Mouse (Mus musculus) bone marrow macrophage, adult 2 months (primary cell): Measurements from ENCODE around the gene Dcun1d2. TPM values are rescaled to one million over a fixed set of nuclear protein-coding genes. Genes with fewer than 3 reads are reported as not detected.
A peak's percentile ranks its signal among the peaks of the same experiment; 100 is the strongest.

Experiments
- H3K27ac ChIP-seq: 2 replicates; pipeline ENCODE4 v1.5.1; 2012; ENCODE audit warnings: low read depth, low read length; ENCODE audit not compliant: insufficient read depth
- H3K4me1 ChIP-seq: 2 replicates; pipeline ENCODE4 v1.6.1; 2012; ENCODE audit warnings: low read length; ENCODE audit not compliant: control insufficient read depth, insufficient read depth
- H3K4me3 ChIP-seq: 2 replicates; pipeline ENCODE4 v1.5.1; 2012; ENCODE audit warnings: mild to moderate bottlenecking, low read length, moderate library complexity; ENCODE audit not compliant: insufficient read depth
- CTCF ChIP-seq: IDR thresholded peaks from 2 replicates; pipeline ENCODE4 v1.5.1; 2012; ENCODE audit warnings: low read depth, mild to moderate bottlenecking, low read length, moderate library complexity
- POLR2A ChIP-seq: IDR thresholded peaks from 2 replicates; pipeline ENCODE4 v1.6.1; 2012; ENCODE audit warnings: mild to moderate bottlenecking, low read depth, low read length, borderline replicate concordance
- polyA plus RNA-seq: library from polyadenylated mRNA; stranded (reverse); fragments of >200 nt; gene quantifications from 2 replicates; pipeline ENCODE4 v1.2.4, GENCODE M21; 2012; ENCODE audit not compliant: missing spikeins, insufficient read depth, insufficient read length

Gene Dcun1d2
- polyA plus RNA-seq, 1 experiment = 15.4 TPM

- Histone ChIP-seq H3K4me1 (no peaks in the 10 kb centered on the region), H3K27ac (no peak overlapping the region), H3K4me3 (no peak overlapping the region)
- TF ChIP-seq POLR2A = no peak
- no peak for TF ChIP-seq CTCF
These were observed 17.5 kb upstream of the Dcun1d2 start for GRCm38 (mm10) chr8:13305459-13305858.

- Histone ChIP-seq H3K27ac (no peak overlapping the region), H3K4me3 (no peak overlapping the region), H3K4me1 (no peaks in the 10 kb centered on the region)
- TF ChIP-seq CTCF (no peak), POLR2A (no peak)
These were observed 13.1 kb upstream of the Dcun1d2 start for GRCm38 (mm10) chr8:13301036-13301435.

GRCm38 (mm10) chr8:13299571-13299970 lies 11.6 kb upstream of the Dcun1d2 start:
- peaks cover 2% of the 10 kb centered on the region; the same call in 1 of the 2 replicates for H3K4me1 ChIP-seq
- H3K4me3 ChIP-seq = no peak overlapping the region
- H3K27ac ChIP-seq = no peak overlapping the region
- TF ChIP-seq POLR2A = no peak
- no peak for TF ChIP-seq CTCF

- Histone ChIP-seq H3K27ac (peak overlapping the region; percentile 39; the same call in 1 of the 2 replicates), H3K4me3 (no peak overlapping the region), H3K4me1 (peaks cover 21% of the 10 kb centered on the region)
- no peak for TF ChIP-seq CTCF
- TF ChIP-seq POLR2A = no peak
These were observed 5.9 kb upstream of the Dcun1d2 start for GRCm38 (mm10) chr8:13293677-13294470.

GRCm38 (mm10) chr8:13292364-13292763 lies 4.4 kb upstream of the Dcun1d2 start:
- Histone ChIP-seq H3K4me3 (no peak overlapping the region), H3K4me1 (peaks cover 23% of the 10 kb centered on the region), H3K27ac (no peak overlapping the region)
- TF ChIP-seq CTCF = peak; percentile 43
- TF ChIP-seq POLR2A = no peak

GRCm38 (mm10) chr8:13288646-13289045 lies 715 bp upstream of the Dcun1d2 start:
- no peak for TF ChIP-seq POLR2A
- TF ChIP-seq CTCF = no peak
- Histone ChIP-seq H3K4me1 (peaks cover 20% of the 10 kb centered on the region), H3K27ac (no peak overlapping the region), H3K4me3 (peak overlapping the region; percentile 86)

- peak overlapping the region; percentile 89 for H3K27ac ChIP-seq
- H3K4me1 ChIP-seq = peaks cover 12% of the 10 kb centered on the region
- TF ChIP-seq CTCF (no peak), POLR2A (peak; percentile 57; the same call in 1 of the 2 replicates)
- H3K4me3 ChIP-seq = peak overlapping the region; percentile 86
These were observed 633 bp downstream of the Dcun1d2 start for GRCm38 (mm10) chr8:13287304-13287691.

- H3K4me1 ChIP-seq = peaks cover 6% of the 10 kb centered on the region
- H3K27ac ChIP-seq = no peak overlapping the region
- H3K4me3 ChIP-seq = no peak overlapping the region
- TF ChIP-seq POLR2A (no peak), CTCF (peak; percentile 40; the same call in 1 of the 2 replicates)
These were observed 4.7 kb downstream of the Dcun1d2 start for GRCm38 (mm10) chr8:13283200-13283599.

GRCm38 (mm10) chr8:13276941-13277447 lies 10.9 kb downstream of the Dcun1d2 start:
- Histone ChIP-seq H3K4me3 (no peak overlapping the region), H3K27ac (no peak overlapping the region), H3K4me1 (peaks cover 2% of the 10 kb centered on the region; the same call in 1 of the 2 replicates)
- no peak for TF ChIP-seq POLR2A
- no peak for TF ChIP-seq CTCF

GRCm38 (mm10) chr8:13272834-13273233 lies 15.1 kb downstream of the Dcun1d2 start:
- Histone ChIP-seq H3K4me1 (peaks cover 2% of the 10 kb centered on the region; the same call in 1 of the 2 replicates), H3K4me3 (no peak overlapping the region), H3K27ac (no peak overlapping the region)
- TF ChIP-seq CTCF (no peak), POLR2A (no peak)
